Mouse (Mus musculus) telencephalon, adult 2 months (tissue): ENCODE measurements at regions not wholly inside any gene's neighbourhood (a gene's known extent, or its start where the extent isn't known, plus 50 kb on each side); places are given as distances from the start of the nearest gene placed in this dataset.
"Not testable (repeated sequence)": the region's sequence is repeated elsewhere in the genome, so short reads cannot be mapped to it uniquely, and the experiment has no call there.

Experiments
- DNase-seq: peaks from one replicate; pipeline ENCODE4 v3.0.0-alpha.2; 2011; ENCODE audit warnings: low read depth, low spot score

GRCm38 (mm10) chr16:50009542-50009941, 209.2 kb downstream of the Cd47 start:
- peak; percentile 64 for DNase-seq

GRCm38 (mm10) chr16:50010074-50010473, 209.7 kb downstream of the Cd47 start:
- peak; percentile 40 for DNase-seq

DNA sequence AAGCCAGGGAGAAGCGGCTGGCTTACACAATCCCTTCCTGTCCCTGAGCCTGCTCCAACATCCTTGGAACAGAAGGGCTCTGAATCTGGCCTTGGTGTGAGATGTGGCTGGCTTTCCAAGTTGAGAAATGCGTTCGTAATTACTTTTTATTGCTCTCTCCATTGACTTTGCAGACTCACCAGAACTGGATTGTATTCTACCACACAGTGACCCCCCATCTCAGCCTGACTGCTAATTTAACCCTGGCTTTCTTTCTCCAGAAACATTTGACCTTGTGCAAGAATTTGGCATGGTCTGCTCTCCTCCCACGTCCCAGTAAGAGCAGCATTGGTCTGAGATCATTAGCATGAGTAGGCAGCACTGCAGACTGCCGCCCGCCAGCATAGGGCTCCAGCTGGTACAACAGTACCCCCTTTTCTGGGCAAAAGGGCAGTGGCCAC, 210.2 kb downstream of the Cd47 start:
- DNase-seq, result no peak

DNA sequence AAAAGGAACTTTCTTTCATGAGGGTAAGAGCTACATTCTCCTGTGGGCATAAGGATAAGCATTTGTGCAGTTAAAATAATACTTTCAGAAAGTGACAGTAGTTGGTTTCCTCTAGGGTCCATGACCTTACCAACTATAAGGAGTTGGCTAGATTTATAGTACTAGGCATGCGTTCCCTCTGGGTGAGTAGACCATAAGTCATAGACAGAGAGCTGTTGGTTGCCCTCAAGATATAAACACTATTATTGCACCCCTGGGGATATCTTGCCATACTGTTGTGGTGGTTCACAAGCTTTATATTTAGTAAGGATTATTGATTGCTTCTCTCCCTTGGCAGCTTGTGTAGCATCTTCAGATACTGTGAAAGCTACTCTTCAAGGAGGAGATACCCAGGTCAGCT, 223.6 kb downstream of the Cd47 start:
- no peak for DNase-seq

- no peak for DNase-seq
Observed at GRCm38 (mm10) chr16:50026100-50026884, 226.0 kb downstream of the Cd47 start.

GRCm38 (mm10) chr16:50027189-50027588, 226.9 kb downstream of the Cd47 start:
- no peak for DNase-seq

GRCm38 (mm10) chr16:50029711-50030110, 229.4 kb downstream of the Cd47 start:
- no peak for DNase-seq

- DNase-seq, result not testable (repeated sequence)
Observed at GRCm38 (mm10) chr16:50030355-50030754, 230.0 kb downstream of the Cd47 start.

DNA sequence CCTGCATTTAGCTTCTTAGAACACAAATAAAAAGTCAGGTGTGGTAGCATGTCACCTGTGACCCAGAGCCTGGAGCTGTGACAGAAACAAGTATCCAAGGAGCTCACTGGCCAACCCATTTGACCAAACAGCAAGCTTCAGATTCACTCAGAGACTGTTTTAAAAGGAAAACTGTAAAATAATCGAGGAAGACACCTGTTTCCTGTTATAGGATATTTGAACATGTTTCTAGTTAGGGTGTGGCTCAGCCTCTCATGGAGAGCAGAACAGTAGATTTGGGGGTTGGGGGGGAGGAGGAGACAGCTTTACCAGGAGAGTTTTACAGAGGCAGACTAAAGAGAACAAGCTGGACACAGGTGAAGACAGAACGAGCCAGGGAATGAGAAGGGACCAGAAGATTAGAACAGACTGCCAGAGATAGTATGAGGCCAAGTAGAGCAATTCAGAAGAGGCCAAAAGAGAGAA, 230.6 kb downstream of the Cd47 start:
- no peak for DNase-seq

- DNase-seq, result no peak
Observed at GRCm38 (mm10) chr16:50032798-50033197, 232.5 kb downstream of the Cd47 start.

DNA sequence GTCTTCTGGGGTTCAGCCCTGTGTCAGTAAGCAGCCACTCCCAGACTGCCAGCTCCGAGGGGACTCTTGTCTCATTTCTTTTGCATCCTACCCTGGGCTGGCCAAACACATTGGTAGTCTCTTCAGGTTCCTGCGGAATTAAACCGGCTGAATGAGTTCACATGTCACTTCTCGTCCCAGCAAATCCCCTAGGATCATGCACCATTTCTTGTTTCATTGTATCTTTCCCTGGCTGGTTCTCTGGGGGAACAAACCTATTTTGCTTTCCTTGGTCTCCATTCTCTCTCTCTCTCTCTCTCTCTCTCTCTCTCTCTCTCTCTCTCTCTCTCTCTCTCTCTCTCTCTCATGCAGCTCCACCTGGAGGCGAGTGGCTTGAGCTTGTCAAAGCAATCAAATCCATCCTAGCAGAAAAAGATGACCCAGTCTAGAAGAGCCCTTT, 236.0 kb downstream of the Cd47 start:
- DNase-seq, result no peak

- no peak for DNase-seq
Observed at GRCm38 (mm10) chr16:50044103-50044502, 243.8 kb downstream of the Cd47 start.

GRCm38 (mm10) chr16:50045552-50046547, 245.5 kb downstream of the Cd47 start:
- DNase-seq, result peak; percentile 69

DNA sequence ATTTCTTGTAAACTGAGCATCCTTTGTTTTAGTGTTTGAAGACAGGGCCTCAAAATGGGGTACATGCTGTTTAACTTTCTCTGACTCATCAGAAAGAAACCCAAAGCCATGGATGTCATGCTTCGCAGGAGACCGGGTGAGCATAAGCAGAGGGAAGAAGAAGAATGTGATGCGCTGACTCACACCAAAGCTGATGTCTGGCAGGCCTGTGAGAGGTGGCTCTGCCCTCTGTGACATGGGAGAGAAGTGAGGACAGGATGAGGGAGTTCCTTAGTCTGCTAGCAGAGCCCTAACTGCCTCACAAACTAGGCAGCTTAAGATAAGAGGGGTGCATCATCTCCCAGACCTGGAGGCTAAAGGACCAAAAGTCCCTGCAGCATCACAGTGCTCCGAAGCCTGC, 263.2 kb downstream of the Cd47 start:
- no peak for DNase-seq

DNA sequence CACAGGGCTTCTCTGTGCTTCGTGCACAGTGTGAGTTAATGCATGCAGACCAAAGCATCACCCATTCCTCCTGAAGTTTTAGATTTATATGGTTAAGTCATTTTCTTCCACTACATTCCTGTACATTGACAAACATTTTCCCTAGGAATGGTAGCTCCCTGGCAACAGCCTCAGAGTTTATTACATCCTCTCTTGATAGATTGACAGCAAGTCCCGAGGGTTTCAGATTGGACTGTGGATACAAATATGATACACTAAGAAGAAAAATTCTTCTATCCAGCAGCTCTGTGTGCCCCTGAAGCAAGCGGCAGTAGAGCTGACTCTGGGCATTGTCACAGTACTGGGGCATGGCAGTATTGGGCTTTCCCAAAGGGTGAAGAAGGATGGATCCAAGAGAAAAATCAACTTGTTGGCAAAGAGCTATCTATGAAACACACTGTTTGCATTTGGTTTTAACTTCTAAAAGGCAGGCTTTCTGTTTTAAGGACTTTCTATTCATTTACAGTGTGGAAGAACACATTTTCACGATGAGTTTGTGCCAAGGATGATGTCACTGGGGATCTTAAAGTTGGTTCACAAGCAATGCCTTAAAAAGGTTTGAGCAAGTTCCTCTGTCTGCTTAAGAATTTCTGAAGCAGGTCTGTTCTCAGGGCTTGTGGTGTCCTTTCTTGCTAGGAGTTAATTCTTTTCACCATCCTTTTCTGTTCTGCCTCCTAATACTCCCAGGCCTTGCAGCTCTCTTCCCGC, 265.2 kb downstream of the Cd47 start:
- peak; percentile 32 for DNase-seq

DNA sequence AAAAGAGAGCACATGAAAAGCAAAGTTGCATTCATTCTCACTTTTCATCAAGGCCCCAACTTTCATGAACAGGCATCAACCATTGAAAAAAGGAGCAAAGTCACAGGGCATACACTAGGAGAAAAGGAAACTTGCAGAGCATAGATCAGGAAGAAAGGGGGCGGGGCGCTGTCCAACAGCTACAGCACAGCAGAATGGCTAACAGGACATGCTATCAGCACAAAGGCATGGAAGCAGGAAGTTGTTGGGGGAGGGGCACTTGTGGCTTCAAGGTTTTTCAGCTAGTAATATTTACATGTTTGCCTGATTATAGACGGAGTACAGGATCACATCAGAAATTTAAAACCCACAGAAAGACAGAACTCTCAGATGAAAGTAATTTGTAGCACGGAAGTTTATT, 268.7 kb downstream of the Cd47 start:
- DNase-seq, result no peak

- DNase-seq, result no peak
Observed at GRCm38 (mm10) chr16:50070728-50071127, 270.4 kb downstream of the Cd47 start.

GRCm38 (mm10) chr16:50072853-50073360, 272.6 kb downstream of the Cd47 start:
- DNase-seq, result no peak

GRCm38 (mm10) chr16:50073979-50074378, 273.6 kb downstream of the Cd47 start:
- no peak for DNase-seq

DNA sequence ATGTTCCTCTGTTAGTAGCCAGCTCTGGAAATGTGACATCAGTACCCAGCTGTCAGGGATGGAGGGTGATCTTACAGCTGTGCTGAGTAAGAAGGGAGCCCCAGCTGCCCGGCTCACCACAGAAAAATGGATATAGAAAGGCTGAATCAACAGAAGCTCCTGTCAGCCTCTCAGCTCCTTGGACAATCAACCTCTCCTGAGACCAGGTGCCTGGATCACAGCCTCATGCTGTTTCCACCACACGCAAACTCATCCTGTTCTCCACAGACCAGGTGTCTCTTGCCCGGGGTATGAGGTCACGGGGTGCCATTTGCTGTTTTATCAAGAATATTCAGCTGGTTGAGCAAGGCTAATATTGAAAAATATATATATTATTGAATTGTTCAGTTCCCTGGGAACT, 275.3 kb downstream of the Cd47 start:
- DNase-seq, result no peak

DNA sequence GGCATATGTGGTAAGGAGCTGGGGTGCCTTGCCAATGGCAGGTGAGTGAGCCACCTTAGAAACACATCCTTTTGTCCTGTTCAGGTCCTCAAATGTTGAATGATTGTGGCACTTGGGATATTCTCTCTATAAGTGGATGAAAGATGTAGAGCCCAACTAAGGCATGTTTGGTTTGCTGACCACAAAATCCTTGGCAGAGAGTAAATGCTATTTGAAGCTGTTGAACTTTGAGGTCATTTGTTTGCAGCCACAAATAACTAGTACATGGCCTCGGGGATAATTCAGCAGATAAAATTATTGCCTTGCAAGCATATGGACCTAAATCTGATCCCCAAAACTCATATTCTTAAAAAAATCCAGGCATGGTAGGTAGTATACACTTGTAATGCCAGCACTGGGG, 281.2 kb downstream of the Cd47 start:
- DNase-seq, result no peak
